Mouse (Mus musculus): ENCODE data around the gene Tctn1. TPM values are rescaled to one million over a fixed set of nuclear protein-coding genes. Genes with fewer than 3 reads are reported as not detected.
A peak's percentile ranks its signal among the peaks of the same experiment; 100 is the strongest.

The Tctn1 gene
- total and polyA plus RNA-seq, 3 experiments: 3.8 to 6.0 TPM; not detected in 1

DNA sequence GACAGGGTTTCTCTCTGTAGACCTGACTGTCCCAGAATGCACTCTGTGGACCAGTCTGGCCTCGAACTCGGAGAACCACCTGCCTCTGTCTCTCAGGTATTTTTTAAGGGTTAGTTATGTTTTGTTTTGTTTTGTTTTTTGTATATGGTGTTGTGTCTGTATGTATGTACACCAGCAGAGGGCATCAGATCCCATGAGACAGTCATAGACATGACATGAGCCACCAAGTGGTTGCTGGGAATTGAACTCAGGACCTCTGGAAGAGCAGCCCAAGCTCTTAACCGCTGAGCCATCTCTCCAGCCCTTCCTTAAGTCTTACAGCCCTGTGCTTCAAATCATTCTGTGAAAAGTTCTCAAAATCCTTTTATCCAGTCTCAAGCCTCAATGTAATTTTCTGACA, 927 bp upstream of the Tctn1 start (continued):
- TF ChIP-seq MAFK (IDR thresholded peaks at IDR 0.05; ENCODE audit: borderline replicate concordance, low read depth, low read length) (no peak), CHD1 (IDR thresholded peaks at IDR 0.05; ENCODE audit: low read depth, low read length) (no peak), ZNF384 (IDR thresholded peaks at IDR 0.05; ENCODE audit: low read depth, low read length) (0 out of 2 replicates have a peak, but pooled peaks have one; percentile 21), TCF12 (IDR thresholded peaks at IDR 0.05; ENCODE audit: low read depth, low read length) (no peak), MAZ (IDR thresholded peaks at IDR 0.05; ENCODE audit: low read depth, low read length) (no peak), RCOR1 (IDR thresholded peaks at IDR 0.05; ENCODE audit: low read depth, low read length) (no peak), E2F4 (IDR thresholded peaks at IDR 0.05; ENCODE audit: borderline replicate concordance, low read depth, low read length) (no peak), KAT2A (conservative IDR thresholded peaks at IDR 0.05; ENCODE audit: low read depth, low read length) (no peak), CTCF (IDR thresholded peaks at IDR 0.05 in 2 of 3, conservative IDR thresholded peaks at IDR 0.05 in 1 of 3; ENCODE audit: control insufficient read depth in 1 of 3, insufficient read depth in 1 of 3, low read depth in 2 of 3, low read length in 3 of 3, poor library complexity in 1 of 3, severe bottlenecking in 1 of 3) (peak; percentile 46 to 83 (median 53))

DNA sequence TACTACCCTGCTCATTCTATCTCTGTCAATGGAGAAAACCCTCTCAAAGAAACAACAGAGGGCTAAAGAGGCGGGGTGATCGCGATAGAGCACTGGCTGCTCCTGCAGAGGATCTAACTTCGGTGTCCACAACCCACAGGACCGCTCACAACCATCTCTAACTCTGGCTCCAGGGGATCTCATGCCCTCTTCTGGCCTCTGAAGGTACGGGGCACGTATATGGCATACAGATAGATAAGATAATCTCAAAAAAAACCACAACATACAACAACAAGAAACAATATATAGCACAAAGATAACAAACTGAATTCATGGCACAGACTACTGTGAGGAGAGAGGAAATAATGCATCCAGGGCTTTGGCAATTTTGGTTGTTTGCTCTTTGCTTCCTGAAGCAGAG, 2.2 kb downstream of the Tctn1 start:
- Histone ChIP-seq H3K4me1 (ENCODE audit: control insufficient read depth in 1 of 2, insufficient read depth in 2 of 2, low read length in 2 of 2) (peaks cover 2 to 15% of the 10 kb centered on the region in 2 experiments; a peak in 3 of 4 replicates), H3K36me3 (ENCODE audit: control insufficient read depth in 1 of 2, insufficient read depth in 2 of 2, low read length in 2 of 2) (peaks cover 0 to 15% of the 10 kb centered on the region in 2 experiments; a peak in 2 of 4 replicates), H3K4me3 (ENCODE audit: control insufficient read depth in 1 of 2, insufficient read depth in 1 of 2, low read depth in 2 of 2, low read length in 2 of 2) (no peak overlapping the region), H3K27ac (ENCODE audit: control insufficient read depth, low read depth, low read length) (no peak overlapping the region), H3K9ac (ENCODE audit: control insufficient read depth, low read depth, low read length, poor library complexity, severe bottlenecking) (no peak overlapping the region), H3K79me2 (ENCODE audit: control insufficient read depth, insufficient read depth, low read length, poor library complexity) (peaks cover 3% of the 10 kb centered on the region; the same call in 1 of the 2 replicates), H3K27me3 (ENCODE audit: control insufficient read depth in 1 of 2, insufficient read depth in 2 of 2, low read length in 2 of 2) (no peaks in the 10 kb centered on the region), H3K9me3 (replicated peaks; ENCODE audit: insufficient read depth, low read length) (no peaks in the 10 kb centered on the region)
- DNase-seq (ENCODE audit: low read depth, low spot score): no peak
- peak in 2 of 3 experiments; percentile 8 to 35; a peak in 2 of 6 replicates for TF ChIP-seq CTCF (IDR thresholded peaks at IDR 0.05 in 2 of 3, conservative IDR thresholded peaks at IDR 0.05 in 1 of 3; ENCODE audit: control insufficient read depth in 1 of 3, insufficient read depth in 1 of 3, low read depth in 2 of 3, low read length in 3 of 3, poor library complexity in 1 of 3, severe bottlenecking in 1 of 3)
- no peak for TF ChIP-seq HCFC1 (IDR thresholded peaks at IDR 0.05; ENCODE audit: low read depth, low read length)
- no peak for TF ChIP-seq MYB (IDR thresholded peaks at IDR 0.05; ENCODE audit: low read depth, low read length)
- no peak for TF ChIP-seq E2F4 (IDR thresholded peaks at IDR 0.05; ENCODE audit: borderline replicate concordance, low read depth, low read length)
- TF ChIP-seq MYC (IDR thresholded peaks at IDR 0.05; ENCODE audit: low read depth, low read length): no peak
- TF ChIP-seq RAD21 (IDR thresholded peaks at IDR 0.05; ENCODE audit: low read depth, low read length): peak; percentile 7; the same call in 1 of the 2 replicates
- TF ChIP-seq EP300 (IDR thresholded peaks at IDR 0.05; ENCODE audit: low read depth in 1 of 2, low read length in 2 of 2): peak; percentile 39 to 45; a peak in 3 of 4 replicates
- no peak for TF ChIP-seq CHD2 (IDR thresholded peaks at IDR 0.05; ENCODE audit: low read length)
- peak; percentile 74 for TF ChIP-seq GATA1 (IDR thresholded peaks at IDR 0.05; ENCODE audit: low read depth, low read length)
- peak; percentile 44; the same call in 1 of the 2 replicates for TF ChIP-seq SMC3 (IDR thresholded peaks at IDR 0.05; ENCODE audit: low read depth, low read length)

All from MEL (cell line).